Mouse (Mus musculus) naive thymus-derived CD4-positive, alpha-beta T cell, adult 2 months (primary cell): ENCODE measurements around the gene Sst.
"Not testable (repeated sequence)": the region's sequence is repeated elsewhere in the genome, so short reads cannot be mapped to it uniquely, and the experiment has no call there.

Experiments
- DNase-seq: peaks from one replicate; pipeline ENCODE4 v3.0.0-alpha.2; 2011; ENCODE audit warnings: low read depth

Gene Sst

GRCm38 (mm10) chr16:23890636-23891035 lies at the start of gene Sst:
Gene Sst, minus strand, starts transcription at chr16:23890958.
- DNase-seq: no peak

- DNase-seq: no peak
These were observed 43.6 kb upstream of the Sst start for GRCm38 (mm10) chr16:23934397-23934796.

- no peak for DNase-seq
These were observed 41.5 kb upstream of the Sst start, which contains the start of gene Rtp2 for GRCm38 (mm10) chr16:23932294-23932693. Gene Rtp2, minus strand, starts transcription at chr16:23932394.

DNA sequence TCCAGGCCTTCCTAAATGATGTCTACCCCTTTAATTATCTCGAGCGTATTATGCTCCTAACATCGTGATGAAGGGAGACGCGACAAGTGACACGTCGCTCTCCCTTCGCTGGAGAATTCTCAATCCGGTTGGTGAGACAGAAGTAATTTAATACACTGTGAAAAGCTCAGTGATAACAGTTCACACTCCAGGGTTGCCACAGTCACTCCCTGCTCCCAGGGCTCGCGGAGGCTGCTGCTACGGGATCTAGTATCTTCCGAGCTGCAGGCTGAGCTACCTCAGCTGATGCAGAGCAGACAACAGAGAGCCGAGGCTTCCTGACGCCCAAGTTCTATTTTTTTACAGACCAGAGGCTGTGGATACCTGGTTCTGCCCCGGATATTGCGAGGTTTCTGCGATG lies 40.5 kb upstream of the Sst start:
- no peak for DNase-seq

- DNase-seq: no peak
These were observed 39.8 kb upstream of the Sst start for GRCm38 (mm10) chr16:23930426-23931073.

- DNase-seq: no peak
These were observed 36.8 kb upstream of the Sst start for GRCm38 (mm10) chr16:23927301-23928114.

- DNase-seq: no peak
These were observed 32.1 kb upstream of the Sst start for GRCm38 (mm10) chr16:23922906-23923305.

DNA sequence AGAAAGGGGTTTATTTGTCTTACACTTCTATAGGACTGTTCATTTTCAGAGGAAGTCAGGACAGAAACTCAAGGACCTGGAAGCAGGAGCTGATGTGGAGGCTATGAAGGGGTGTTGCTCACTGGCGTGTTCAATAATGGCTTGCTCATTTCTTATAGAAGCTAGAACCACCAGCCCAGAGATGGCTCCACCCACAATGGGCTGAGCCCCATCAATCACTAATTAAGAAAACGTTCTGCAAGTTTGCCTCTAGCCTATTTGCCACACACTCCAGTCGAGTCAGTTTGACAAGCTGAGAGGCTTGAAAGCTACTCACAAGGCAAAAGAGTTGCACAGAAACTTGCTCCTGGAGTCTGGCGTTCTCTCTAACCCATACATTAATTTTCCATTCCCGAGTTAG lies 30.9 kb upstream of the Sst start:
- DNase-seq: no peak

- no peak for DNase-seq
These were observed 28.7 kb upstream of the Sst start for GRCm38 (mm10) chr16:23919418-23919817.

- DNase-seq: no peak
These were observed 22.6 kb upstream of the Sst start for GRCm38 (mm10) chr16:23913401-23913800.

DNA sequence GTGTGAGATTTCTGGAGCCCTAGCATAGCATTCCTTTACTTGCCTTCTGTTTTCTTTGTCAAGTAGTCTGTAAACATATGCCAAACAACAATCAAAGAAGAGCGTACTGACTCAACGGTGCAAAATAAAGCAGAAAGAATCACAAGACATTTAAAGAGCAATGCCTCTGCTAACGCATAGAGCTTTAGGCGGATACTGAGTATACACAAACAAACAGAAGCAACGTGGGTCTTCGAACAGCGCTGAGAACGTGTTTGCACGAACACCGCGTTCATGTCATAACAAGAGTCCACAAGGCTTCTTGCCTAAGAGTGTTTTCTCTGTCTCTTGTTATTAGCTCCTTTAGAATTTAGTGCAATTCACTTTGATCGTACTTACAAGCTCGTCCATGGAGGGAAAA lies 22.0 kb upstream of the Sst start:
- DNase-seq: no peak

DNA sequence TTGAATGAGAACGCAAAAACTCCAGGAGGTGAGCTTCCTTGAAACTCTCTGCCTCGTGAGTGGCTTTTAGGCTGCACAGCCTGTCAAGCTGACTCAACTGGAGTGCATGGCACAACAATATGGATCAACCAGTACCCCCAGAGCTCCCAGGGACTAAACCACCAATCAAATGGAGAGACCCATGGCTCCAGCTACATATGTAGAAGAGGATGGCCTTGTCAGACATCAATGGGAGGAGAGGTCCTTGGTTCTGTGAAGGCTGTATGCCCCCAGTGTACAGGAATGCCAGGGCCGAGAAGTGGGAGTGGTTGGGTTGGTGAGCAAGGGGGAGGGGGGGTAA lies 18.2 kb upstream of the Sst start:
- not testable (repeated sequence) for DNase-seq

DNA sequence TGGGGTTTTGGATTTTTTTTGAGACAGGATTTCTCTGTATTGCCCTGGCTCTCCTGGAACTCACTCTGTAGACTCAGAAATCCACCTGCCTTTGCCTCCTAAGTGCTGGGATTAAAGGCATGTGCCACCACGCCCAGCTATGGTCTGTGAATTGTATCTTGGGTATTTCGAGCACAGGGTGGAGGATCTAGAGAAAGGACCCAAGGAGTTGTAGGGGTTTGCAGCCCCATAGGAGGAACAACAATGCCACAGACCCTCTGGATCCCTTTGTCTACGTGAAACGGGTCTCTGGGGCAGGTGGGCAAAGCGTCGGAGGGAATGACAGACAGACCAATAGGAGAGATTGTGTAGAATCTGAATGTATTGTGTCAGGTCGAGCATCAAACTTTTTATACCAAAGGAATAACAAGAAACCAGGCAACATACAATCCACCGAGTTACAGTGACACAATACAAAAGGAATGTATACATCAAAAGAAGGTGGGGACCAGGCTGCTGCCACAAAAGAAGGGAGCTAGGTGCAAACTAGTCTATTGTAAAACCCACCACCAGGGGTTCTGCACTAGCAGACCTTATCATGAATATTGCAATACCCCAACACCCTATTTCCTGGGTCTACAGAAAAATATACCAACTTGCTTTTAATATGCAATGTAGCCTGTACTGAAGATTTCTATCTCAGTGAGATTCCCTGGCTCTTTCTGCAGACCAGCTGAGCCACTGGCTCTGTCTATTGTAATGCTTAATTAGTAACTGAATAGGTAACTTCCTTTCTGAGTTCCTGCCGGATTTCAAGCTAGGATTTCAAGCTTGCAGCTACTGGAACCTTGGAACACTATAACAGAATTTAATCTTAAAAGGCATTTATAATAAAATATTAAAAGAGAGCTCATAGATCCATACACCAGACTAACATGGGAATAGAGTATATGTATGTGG lies 17.6 kb upstream of the Sst start:
- DNase-seq: not testable (repeated sequence)

- not testable (repeated sequence) for DNase-seq
These were observed 15.8 kb upstream of the Sst start for GRCm38 (mm10) chr16:23906586-23906985.

DNA sequence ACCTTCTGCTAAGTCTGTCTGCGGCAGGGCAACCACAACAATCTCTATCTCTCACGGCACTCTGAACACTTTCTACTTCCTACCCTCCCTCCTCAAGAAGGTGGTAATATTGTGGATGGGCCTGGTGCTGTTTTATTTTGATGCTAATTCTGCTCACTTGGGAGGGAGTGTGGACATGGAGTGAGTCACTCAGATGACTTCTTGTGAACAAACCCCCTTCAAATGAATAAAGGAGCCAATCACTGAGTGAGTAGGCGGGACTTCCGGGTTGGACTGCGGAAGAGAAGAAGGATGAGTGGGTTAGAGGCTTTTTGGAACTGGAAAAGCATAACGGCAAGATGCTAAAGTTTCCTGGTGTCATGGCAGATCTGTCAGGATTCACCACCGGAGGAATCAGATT lies 10.7 kb upstream of the Sst start:
- DNase-seq: no peak

DNA sequence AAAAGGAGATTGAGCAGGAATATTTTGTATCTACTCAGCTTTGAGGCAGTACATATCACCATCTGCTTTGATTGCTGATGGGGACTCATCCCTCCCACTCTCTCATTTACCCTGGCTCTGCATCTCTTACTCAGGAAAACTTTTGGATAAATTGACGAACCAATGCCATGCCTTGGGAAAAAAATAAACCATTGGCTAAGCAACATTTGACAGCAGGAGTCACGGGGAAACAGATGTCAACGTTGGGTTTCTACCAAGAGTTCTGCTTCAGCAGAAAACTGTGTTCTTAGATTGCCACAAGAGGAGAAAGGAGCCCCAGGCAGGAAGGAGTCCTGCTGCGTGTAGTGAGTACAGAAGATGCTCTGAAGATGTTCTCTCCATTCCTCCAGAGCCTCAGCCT lies 9.3 kb upstream of the Sst start:
- no peak for DNase-seq

- DNase-seq: peak; percentile 79
These were observed 8.1 kb upstream of the Sst start for GRCm38 (mm10) chr16:23898840-23899239.

GRCm38 (mm10) chr16:23897984-23898586 lies 7.3 kb upstream of the Sst start:
- peak; percentile 71 for DNase-seq

DNA sequence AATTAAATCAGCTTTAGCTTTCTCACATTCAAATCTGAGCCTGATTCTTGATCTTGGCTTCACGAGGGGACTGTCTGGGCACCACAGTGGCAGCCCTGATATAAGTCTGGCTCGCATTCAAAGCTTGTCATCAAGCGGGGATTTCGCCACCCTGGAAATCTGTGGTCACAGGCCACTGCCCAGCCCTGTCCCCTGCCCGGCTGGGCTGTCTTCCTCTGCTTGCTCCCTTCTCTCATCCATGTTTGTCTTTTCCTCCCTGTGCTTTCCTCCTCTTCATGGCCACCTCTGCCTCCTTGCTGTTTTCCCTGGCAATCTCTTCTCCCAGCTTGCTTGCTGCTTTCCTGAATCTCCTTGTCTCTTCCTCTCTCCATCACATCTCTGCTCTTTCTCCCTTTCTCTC lies 6.7 kb upstream of the Sst start:
- no peak for DNase-seq

- no peak for DNase-seq
These were observed 4.4 kb upstream of the Sst start for GRCm38 (mm10) chr16:23895135-23895534.

DNA sequence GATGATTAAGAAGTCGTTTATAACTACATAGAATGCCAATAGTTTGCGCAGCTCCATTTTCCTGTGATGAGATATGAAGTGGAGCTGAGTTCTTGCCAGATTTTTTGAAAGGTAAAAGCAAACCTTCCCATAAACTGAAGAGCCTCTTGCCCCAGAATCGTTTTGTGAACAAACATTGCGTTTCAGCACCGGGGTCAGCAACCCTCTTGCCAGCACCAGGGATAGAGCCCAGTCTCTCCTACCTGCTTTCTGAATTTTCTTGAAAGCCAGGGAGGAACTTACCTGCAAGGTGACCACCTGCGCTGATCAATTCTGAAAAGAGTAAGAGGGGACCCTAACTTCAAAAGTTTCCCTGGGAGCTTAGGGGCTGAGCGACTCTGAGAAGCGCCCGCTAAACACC lies 607 bp downstream of the Sst start:
- DNase-seq: no peak

DNA sequence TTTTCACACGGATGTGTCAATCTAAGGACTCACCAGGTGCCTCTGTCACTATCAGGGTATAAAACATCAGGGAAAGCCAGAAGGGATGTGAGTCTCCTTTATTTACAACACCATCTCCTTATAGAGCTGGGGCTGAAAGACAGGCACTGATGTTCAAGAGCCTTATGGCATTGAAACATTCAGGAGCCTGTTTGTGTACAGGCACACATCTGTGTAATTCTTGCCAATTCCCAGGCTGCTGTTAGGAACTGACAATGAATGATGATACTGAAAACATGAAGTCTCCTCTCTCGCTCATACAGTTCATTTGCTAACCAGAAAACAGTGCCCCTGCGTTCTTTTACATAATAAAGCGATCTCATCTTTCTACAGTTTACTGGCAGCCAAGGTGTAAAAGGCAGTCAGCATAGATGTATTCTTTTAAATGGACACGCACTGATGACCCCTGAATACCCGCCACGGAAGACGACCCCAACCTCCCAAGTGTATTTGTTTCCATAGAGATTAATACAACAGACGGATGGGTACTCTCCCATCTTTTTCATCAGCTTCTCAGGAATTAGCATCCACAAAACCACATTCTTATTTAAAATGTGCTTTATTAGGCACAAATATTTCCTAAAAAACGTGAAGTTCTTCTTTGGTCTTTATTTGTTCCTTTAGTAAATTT lies 2.7 kb downstream of the Sst start:
- DNase-seq: no peak
